Mouse (Mus musculus) neural tube, embryonic 12.5 days (tissue): ENCODE measurements at regions not wholly inside any gene's neighbourhood (a gene's known extent, or its start where the extent isn't known, plus 50 kb on each side); places are given as distances from the start of the nearest gene placed in this dataset.

ENCODE experiments used
- ATAC-seq: fragments of 200-750 bp; cut with Nextera tagmentation; 2 replicates; pipeline ENCODE4 v1.8.0; 2017; ENCODE audit warnings: low read depth, mild to moderate bottlenecking, moderate TSS enrichment, moderate library complexity; ENCODE audit not compliant: low FRiP score
- H3K27ac ChIP-seq: fragments of 300-500 bp; sonication (generic); 2 replicates; pipeline ENCODE4 v1.5.1; 2016
- H3K27me3 ChIP-seq: fragments of 300-500 bp; sonication (generic); replicated peaks from 2 replicates; pipeline ENCODE4 v1.6.1; 2016; ENCODE audit warnings: mild to moderate bottlenecking
- H3K36me3 ChIP-seq: fragments of 300-500 bp; sonication (generic); 2 replicates; pipeline ENCODE4 v1.6.1; 2016; ENCODE audit warnings: mild to moderate bottlenecking
- H3K4me1 ChIP-seq: fragments of 300-500 bp; sonication (generic); 2 replicates; pipeline ENCODE4 v1.6.1; 2016
- H3K4me2 ChIP-seq: fragments of 300-500 bp; sonication (generic); replicated peaks from 2 replicates; pipeline ENCODE4 v1.6.1; 2016; ENCODE audit warnings: mild to moderate bottlenecking
- H3K4me3 ChIP-seq: fragments of 300-500 bp; sonication (generic); 2 replicates; pipeline ENCODE4 v1.5.1; 2016
- H3K9ac ChIP-seq: fragments of 300-500 bp; sonication (generic); 2 replicates; pipeline ENCODE4 v1.6.1; 2016; ENCODE audit warnings: mild to moderate bottlenecking
- H3K9me3 ChIP-seq: fragments of 300-500 bp; sonication (generic); 2 replicates; pipeline ENCODE4 v1.6.1; 2016; ENCODE audit warnings: mild to moderate bottlenecking
- WGBS: fragments of 180-500 bp; shearing (Covaris S2); methylation state at CpG from one replicate; pipeline ENCODE4 v1.1.7; 2016; 5-methylcytosine and 5-hydroxymethylcytosine counted together

DNA sequence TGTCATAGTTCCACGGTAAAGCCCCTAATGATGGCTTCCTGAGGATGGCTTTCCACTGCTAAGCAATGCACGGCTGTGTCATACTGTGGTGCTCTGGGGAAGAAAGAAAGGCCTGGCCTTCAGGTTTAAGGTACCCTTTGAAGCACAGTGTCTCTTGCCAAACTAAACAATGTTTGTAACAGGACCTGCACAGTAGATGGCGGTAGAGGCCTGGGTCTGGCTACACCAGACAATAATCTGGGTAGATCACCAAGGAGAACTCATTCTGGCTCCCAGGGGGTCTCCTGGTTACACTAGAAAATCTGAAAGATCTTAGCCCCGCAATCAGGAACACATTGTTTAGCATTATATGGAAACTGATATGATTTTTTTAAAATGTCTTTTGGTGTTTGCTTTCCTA is 276.4 kb downstream of the Drd1 start:
- H3K36me3 ChIP-seq, result no peaks in the 10 kb centered on the region
- no peak overlapping the region for H3K27ac ChIP-seq
- H3K4me3 ChIP-seq, result no peak overlapping the region
- H3K9ac ChIP-seq, result no peak overlapping the region
- 48% methylated on average over 4 of the region's 4 CpGs for WGBS
- no peaks in the 10 kb centered on the region for H3K4me1 ChIP-seq
- no peaks in the 10 kb centered on the region for H3K9me3 ChIP-seq
- no peaks in the 10 kb centered on the region for H3K27me3 ChIP-seq
- H3K4me2 ChIP-seq, result no peak overlapping the region
- no peak for ATAC-seq

DNA sequence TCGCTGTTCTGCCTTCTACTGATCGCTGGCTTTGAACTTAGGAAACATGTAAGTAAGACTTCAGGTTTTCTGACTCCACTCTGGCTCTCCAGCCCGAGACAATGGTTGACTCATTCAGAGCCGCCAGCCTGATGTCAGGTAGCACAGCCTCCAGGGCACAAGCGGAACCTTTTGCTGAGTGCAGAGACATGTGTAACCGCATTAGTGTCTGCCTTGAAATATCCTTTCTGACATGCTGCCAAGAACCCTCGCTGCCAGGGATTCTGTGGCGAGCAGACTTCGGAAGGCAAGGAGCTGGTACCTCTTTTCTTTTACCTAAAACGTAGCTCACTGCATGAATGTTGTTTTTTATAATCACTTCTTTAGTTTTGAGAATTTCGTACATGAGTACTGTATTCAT is 279.1 kb downstream of the Drd1 start:
- H3K27me3 ChIP-seq, result no peaks in the 10 kb centered on the region
- H3K4me3 ChIP-seq, result no peak overlapping the region
- H3K9me3 ChIP-seq, result no peaks in the 10 kb centered on the region
- no peak for ATAC-seq
- no peaks in the 10 kb centered on the region for H3K36me3 ChIP-seq
- no peak overlapping the region for H3K4me2 ChIP-seq
- H3K4me1 ChIP-seq, result no peaks in the 10 kb centered on the region
- H3K9ac ChIP-seq, result no peak overlapping the region
- H3K27ac ChIP-seq, result no peak overlapping the region
- WGBS, result 87% methylated on average over 11 of the region's 11 CpGs

DNA sequence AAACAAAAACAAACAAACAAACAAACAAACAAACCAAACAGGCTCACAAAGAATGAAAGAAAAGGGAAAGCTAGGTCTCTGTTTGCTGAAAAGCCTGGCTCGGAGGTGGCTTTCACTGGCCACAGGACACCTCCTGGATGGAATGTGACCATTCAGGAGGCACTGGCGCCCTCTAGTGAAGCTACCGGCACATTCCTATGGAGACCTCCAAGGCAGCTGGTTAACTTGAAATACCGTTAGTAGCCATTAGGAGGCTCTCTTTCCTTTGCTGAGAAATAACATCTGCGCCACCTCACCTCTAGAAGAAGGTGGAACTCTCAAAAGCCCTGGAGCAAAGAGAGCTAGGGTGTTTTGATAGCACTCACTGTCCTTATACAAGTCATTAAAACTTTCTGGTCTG is 279.8 kb downstream of the Drd1 start:
- H3K27ac ChIP-seq, result no peak overlapping the region
- no peak overlapping the region for H3K4me2 ChIP-seq
- 44% methylated on average over 5 of the region's 5 CpGs for WGBS
- no peak overlapping the region for H3K4me3 ChIP-seq
- H3K4me1 ChIP-seq, result no peaks in the 10 kb centered on the region
- no peaks in the 10 kb centered on the region for H3K9me3 ChIP-seq
- H3K27me3 ChIP-seq, result no peaks in the 10 kb centered on the region
- no peak for ATAC-seq
- no peak overlapping the region for H3K9ac ChIP-seq
- H3K36me3 ChIP-seq, result no peaks in the 10 kb centered on the region

DNA sequence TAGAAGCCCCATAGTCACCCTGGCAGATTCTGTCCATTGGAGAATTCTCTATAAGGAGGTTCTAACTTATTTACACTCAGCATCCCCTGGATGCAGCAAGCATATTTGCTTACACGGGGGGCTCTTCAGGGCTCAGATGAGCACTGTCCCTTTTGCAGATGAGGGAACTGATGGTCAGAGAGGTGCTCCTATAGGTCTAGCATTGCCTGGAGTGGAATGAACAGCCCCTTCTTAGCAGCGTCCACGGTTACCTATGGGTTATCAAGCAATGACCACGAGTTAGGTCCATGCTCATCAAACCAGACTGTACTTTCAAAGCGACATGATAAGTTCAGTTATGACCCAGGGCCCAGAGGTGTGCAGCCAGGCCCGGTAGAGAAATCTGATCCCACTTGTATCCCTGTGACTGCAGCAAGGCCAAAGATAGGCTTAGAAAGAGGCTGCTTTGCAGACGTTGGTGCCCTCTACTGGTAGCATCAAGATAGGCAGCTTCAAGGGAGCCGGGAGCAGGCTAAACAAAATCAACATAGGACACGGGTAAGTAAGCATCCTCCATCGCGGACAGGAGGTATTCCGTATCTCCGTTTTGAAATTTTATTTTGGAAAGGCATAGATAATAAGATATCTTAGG is 290.8 kb downstream of the Drd1 start:
- H3K36me3 ChIP-seq, result no peaks in the 10 kb centered on the region
- no peak overlapping the region for H3K4me3 ChIP-seq
- H3K9me3 ChIP-seq, result no peaks in the 10 kb centered on the region
- H3K4me1 ChIP-seq, result no peaks in the 10 kb centered on the region
- H3K4me2 ChIP-seq, result no peak overlapping the region
- no peak overlapping the region for H3K27ac ChIP-seq
- no peak for ATAC-seq
- WGBS, result 26% methylated on average over 13 of the region's 13 CpGs
- no peak overlapping the region for H3K9ac ChIP-seq
- H3K27me3 ChIP-seq, result no peaks in the 10 kb centered on the region

DNA sequence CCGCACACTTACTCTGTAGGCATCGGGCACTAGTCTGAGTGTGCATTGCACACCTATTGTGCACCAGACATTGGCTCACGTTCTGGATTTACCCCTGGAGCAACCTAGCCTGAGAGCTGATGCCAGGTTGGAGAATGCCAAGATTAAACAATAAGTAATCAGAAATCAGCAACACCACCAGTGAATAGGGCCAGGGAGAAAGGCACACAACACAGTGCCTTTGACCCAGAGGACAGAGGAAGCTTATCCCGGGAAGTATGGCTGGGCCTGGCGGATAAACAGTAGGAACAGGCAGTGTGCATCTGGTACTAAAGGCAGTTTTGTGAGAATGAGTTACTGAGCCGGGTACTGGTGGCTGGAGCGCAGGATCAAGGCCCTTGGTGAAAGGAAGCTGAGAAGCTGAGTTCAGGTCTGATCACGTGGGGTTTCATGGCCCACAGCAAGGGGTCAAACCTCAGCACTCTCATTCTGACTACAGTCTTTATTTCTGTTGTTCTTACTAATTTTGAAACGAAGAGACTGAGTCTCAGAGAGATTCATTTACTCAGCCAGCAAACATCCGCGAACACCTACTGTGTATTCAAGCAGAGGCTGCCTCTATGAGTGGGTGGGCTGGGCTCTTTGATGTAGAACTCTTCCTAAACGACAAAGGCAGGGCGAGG is 284.8 kb upstream of the Msx2 start:
- no peaks in the 10 kb centered on the region for H3K9me3 ChIP-seq
- H3K4me2 ChIP-seq, result no peak overlapping the region
- H3K4me3 ChIP-seq, result no peak overlapping the region
- no peaks in the 10 kb centered on the region for H3K36me3 ChIP-seq
- peaks cover 7% of the 10 kb centered on the region for H3K4me1 ChIP-seq
- H3K9ac ChIP-seq, result no peak overlapping the region
- ATAC-seq, result no peak
- H3K27ac ChIP-seq, result no peak overlapping the region
- no peaks in the 10 kb centered on the region for H3K27me3 ChIP-seq
- WGBS, result 70% methylated on average over 13 of the region's 13 CpGs

DNA sequence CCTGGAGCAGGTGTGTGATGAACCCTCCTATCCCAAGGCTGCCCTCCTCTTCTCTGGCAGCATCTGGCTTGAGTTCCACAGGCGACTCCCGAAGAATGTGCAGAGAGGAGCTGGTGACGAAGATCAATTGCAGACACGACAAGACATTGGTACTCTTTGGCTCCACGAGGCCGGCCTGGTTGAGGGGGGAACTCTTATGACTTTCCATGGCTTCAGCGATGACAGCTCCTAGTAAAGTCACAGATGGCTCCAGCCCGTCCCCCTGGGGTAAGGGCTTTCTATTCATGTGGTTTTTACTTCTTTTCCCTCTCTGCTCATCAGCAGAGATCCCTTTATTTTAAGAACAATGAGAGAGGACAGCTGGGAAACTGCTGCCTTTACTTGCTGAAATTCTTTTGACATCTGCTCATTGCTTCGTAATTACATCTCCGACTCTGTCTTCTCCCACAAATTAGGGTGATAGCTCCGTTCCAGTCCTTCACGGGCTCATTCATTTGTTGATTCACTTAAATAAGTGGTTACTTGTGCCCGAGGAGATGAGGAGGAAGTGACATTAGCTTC is 284.2 kb upstream of the Msx2 start:
- no peak for ATAC-seq
- no peak overlapping the region for H3K27ac ChIP-seq
- WGBS, result 45% methylated on average over 13 of the region's 13 CpGs

DNA sequence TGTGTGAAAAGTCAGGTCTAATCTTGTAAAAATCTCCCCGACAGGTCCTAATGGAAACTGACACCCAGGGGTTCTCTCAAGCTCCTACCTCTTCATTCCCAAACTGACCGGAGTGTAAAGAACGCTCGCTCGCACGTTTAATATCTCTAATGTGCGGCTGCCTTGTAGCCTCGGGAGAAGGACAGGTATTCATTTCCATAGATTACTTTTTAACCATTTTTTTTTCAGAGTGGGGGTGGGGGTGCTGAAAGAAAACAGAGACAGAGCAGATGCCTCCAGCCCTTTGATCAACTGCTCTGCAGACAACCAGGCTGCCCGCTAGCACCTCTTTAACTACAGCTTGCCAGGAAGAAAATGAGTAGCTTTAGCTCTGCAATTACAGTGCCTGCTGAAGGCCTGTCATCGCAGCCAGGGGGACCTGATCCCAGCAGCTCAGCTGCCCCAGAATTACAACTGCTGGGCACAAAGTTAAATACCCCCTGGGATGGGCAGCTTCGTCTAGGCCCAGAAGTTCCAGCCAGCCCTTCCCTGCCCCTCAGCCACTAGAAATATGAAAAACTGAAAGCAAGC is 282.3 kb upstream of the Msx2 start:
- no peak for ATAC-seq
- no peak overlapping the region for H3K27ac ChIP-seq

More for the DNA sequence above, 284.2 kb upstream of the Msx2 start:
- no peak overlapping the region for H3K4me3 ChIP-seq
- no peaks in the 10 kb centered on the region for H3K27me3 ChIP-seq
- no peaks in the 10 kb centered on the region for H3K9me3 ChIP-seq
- H3K4me1 ChIP-seq, result peaks cover 7% of the 10 kb centered on the region
- no peak overlapping the region for H3K4me2 ChIP-seq
- no peak overlapping the region for H3K9ac ChIP-seq
- H3K36me3 ChIP-seq, result no peaks in the 10 kb centered on the region

DNA sequence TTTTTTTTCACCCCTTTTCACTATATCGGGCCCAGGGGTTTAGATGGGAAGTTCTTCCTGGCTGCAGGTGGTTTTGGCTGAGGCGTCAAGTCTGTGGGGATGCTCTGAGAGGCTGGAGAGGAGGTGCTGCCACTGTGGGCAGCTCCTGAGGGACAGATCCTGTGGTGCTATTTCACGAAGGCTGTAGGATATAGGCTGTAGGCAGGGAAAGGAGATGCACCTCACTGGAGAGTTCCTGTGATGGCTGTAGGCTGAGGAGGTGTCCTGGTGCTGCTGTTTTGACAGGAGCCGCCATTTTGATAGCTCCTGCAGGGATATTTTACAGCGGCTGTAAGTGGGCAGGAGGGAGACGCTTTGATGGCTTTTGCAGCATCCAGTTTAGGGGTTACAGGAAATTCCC is 280.2 kb upstream of the Msx2 start:
- no peaks in the 10 kb centered on the region for H3K27me3 ChIP-seq
- H3K9ac ChIP-seq, result no peak overlapping the region
- H3K4me3 ChIP-seq, result no peak overlapping the region
- WGBS, result 65% methylated on average over 6 of the region's 6 CpGs
- no peaks in the 10 kb centered on the region for H3K36me3 ChIP-seq
- no peak overlapping the region for H3K27ac ChIP-seq
- H3K4me1 ChIP-seq, result peaks cover 7% of the 10 kb centered on the region
- ATAC-seq, result no peak
- H3K9me3 ChIP-seq, result no peaks in the 10 kb centered on the region
- H3K4me2 ChIP-seq, result no peak overlapping the region

More for the DNA sequence above, 282.3 kb upstream of the Msx2 start:
- Histone ChIP-seq H3K9ac (no peak overlapping the region), H3K36me3 (no peaks in the 10 kb centered on the region), H3K27me3 (no peaks in the 10 kb centered on the region), H3K4me3 (no peak overlapping the region), H3K4me1 (peaks cover 7% of the 10 kb centered on the region), H3K9me3 (no peaks in the 10 kb centered on the region), H3K4me2 (no peak overlapping the region)
- WGBS, result 72% methylated on average over 11 of the region's 11 CpGs

DNA sequence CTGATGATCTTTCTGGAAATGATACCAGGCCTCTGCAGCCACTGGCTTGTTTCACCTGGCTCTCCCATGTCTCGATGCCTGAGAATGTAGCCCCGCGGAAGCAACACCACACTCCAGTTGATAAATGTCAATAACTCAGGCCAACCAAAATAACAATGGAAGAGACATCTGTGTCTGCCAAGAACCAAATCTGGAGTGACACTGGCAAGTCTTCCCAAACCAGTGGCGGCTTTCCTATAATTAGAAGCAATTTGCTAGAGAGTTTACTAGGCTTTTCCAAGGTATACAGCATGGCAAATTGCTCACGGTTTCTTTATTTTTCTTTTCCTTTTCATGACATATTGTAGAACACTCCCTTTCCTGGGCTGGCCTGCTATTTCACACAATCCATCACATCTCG is 268.1 kb upstream of the Msx2 start:
- H3K9ac ChIP-seq, result no peak overlapping the region
- no peak for ATAC-seq
- 91% methylated on average over 6 of the region's 6 CpGs for WGBS
- no peaks in the 10 kb centered on the region for H3K4me1 ChIP-seq
- H3K27me3 ChIP-seq, result no peaks in the 10 kb centered on the region
- no peak overlapping the region for H3K27ac ChIP-seq
- H3K4me2 ChIP-seq, result no peak overlapping the region
- H3K36me3 ChIP-seq, result no peaks in the 10 kb centered on the region
- no peaks in the 10 kb centered on the region for H3K9me3 ChIP-seq
- no peak overlapping the region for H3K4me3 ChIP-seq

DNA sequence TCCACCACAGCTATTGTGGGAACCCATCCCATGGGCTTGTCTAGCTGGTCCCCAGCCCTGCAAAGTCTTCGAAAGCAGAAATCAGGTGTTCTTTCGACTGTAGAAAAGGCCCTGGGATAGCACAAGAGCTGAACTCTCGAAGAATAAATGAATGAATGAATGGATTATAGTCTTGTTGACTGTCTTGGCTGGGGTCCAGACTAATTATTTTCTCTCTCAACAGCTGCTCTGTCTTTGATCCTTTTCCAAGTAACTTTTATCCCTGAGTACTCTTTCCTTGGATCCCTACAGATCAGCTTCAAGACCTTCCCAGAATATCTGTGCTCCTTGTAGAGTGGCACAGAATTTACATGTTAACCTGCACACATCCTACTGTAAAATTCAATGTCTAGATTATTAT is 266.3 kb upstream of the Msx2 start:
- Histone ChIP-seq H3K9me3 (no peaks in the 10 kb centered on the region), H3K9ac (no peak overlapping the region), H3K4me1 (no peaks in the 10 kb centered on the region), H3K36me3 (no peaks in the 10 kb centered on the region), H3K27me3 (no peaks in the 10 kb centered on the region), H3K4me3 (no peak overlapping the region), H3K27ac (no peak overlapping the region), H3K4me2 (no peak overlapping the region)
- no peak for ATAC-seq
- WGBS, result 78% methylated on average over 3 of the region's 3 CpGs

DNA sequence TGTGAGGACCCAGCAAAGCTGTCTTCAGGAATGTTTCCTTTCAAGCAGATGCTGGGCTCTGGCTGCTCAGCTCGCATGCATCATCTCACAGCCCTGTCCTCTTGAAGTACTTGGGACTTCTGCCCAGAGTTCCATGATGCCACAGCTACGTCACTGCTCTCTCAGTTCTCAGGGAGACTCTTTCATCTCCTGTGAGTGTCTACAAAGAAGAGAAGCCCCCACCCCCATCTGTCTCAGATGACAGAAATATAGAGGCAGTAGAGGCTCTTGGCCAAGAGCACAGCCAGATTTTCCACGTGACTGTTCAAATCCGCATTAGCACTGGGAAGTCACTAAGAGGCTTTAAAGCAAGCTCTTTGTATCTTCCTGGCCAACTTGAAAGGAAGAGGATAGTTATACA is 262.1 kb upstream of the Msx2 start:
- Histone ChIP-seq H3K27me3 (no peaks in the 10 kb centered on the region), H3K4me3 (no peak overlapping the region), H3K4me2 (no peak overlapping the region), H3K27ac (no peak overlapping the region), H3K4me1 (no peaks in the 10 kb centered on the region), H3K9ac (no peak overlapping the region), H3K9me3 (no peaks in the 10 kb centered on the region), H3K36me3 (no peaks in the 10 kb centered on the region)
- 73% methylated on average over 4 of the region's 4 CpGs for WGBS
- no peak for ATAC-seq

DNA sequence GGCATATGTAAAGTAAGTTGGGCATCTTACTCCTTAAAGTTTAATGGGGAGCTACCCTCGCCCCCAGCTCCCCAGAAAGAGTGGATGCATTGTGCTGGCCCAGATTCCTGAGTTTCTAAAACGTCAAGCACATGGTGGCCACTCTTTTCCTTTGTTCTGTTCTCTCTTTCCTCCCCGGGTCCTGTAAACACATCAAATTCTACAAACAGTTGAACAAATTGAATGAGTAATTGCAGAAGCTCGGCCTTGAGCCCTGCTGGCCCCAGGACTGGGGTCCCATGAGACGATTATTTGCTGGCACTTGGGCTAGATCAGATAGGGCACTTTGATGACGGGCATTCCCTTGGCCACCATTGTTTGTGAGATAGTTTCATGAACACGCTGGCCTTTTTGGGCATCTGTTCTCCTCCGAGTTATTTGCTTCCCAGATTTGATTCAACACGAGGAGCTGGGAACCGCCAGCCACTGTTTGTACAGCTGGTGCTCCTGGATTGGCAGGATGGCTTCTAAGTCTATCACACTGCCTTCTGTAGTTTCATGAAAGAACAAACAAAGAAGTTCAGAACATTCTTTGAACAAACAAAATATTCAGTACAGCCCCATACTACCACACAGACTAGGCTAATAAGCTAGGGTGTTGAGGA is 257.5 kb upstream of the Msx2 start:
- H3K4me3 ChIP-seq, result no peak overlapping the region
- no peaks in the 10 kb centered on the region for H3K4me1 ChIP-seq
- no peaks in the 10 kb centered on the region for H3K27me3 ChIP-seq
- no peak for ATAC-seq
- no peak overlapping the region for H3K4me2 ChIP-seq
- 68% methylated on average over 10 of the region's 10 CpGs for WGBS
- no peaks in the 10 kb centered on the region for H3K9me3 ChIP-seq
- H3K9ac ChIP-seq, result no peak overlapping the region
- H3K36me3 ChIP-seq, result no peaks in the 10 kb centered on the region
- H3K27ac ChIP-seq, result no peak overlapping the region
